Mouse (Mus musculus) thymus, postnatal 0 days (tissue): ENCODE measurements around the gene Lingo4. TPM values are rescaled to one million over a fixed set of nuclear protein-coding genes. Genes with fewer than 3 reads are reported as not detected.

Source experiments
- DNase-seq: peaks from one replicate; pipeline ENCODE4 v3.0.0-alpha.2; 2015; ENCODE audit warnings: low spot score
- polyA plus RNA-seq: library from polyadenylated mRNA; unstranded; fragments of >200 nt; fragmentation: Nextera tagmentation; extraction: Ambion mirVana; gene quantifications from 2 replicates; pipeline ENCODE4 v1.2.1, GENCODE M21; 2015

Lingo4 gene
- 8.2 and 14.0 TPM in 2 replicates for polyA plus RNA-seq

DNA sequence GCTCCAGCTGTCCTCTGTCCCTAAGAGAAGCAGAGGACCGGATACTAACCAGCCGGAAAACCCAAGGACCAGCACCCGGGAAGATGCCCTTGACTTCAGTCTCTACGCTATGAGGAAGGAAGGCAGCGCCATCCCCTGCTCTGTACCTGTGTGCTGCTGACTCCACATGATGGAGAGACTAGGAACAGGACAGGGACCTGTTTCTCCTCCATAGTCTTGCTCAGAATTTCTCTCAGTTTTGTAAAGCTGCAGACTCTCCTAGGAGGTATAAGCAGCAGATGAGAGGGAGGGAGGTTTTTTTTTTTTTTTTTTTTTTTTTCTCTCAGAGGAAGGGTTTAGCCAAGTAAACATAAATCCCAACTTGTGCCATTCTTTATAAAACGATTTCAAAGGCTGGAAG, at the start of gene Lingo4:
Gene Lingo4, plus strand, starts transcription at position 301 of the 400 bp plus-strand sequence.
- DNase-seq: no peak

- DNase-seq: peak; percentile 32
Observed at GRCm38 (mm10) chr3:94360812-94361211, 37.5 kb upstream of the Lingo4 start.

DNA sequence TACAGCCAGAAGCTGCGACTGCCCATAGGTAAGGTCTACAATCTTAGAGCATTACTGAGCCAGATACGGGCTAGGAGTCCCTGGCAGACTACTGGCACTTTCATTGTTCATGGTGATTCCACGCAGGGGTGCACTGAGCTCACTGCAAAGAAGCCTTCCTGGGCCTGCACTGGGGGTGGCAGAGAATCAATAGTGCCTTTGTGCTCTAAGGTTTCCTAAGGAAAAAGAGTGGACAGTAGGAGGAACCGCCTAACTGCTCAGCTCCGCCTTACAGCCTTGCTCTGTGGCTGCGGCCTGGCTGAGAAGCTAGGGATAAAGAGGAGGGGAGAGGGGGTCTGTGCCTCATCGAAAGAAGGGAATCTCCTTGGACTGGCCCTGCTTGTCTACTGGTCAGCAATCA, 36.2 kb upstream of the Lingo4 start, which contains the start of gene C2cd4d:
Gene C2cd4d, plus strand, starts transcription at position 301 of the 400 bp plus-strand sequence.
- no peak for DNase-seq

GRCm38 (mm10) chr3:94363291-94364153, 34.8 kb upstream of the Lingo4 start:
- peak; percentile 14 for DNase-seq

- DNase-seq: no peak
Observed at GRCm38 (mm10) chr3:94364154-94364526, 34.2 kb upstream of the Lingo4 start.

DNA sequence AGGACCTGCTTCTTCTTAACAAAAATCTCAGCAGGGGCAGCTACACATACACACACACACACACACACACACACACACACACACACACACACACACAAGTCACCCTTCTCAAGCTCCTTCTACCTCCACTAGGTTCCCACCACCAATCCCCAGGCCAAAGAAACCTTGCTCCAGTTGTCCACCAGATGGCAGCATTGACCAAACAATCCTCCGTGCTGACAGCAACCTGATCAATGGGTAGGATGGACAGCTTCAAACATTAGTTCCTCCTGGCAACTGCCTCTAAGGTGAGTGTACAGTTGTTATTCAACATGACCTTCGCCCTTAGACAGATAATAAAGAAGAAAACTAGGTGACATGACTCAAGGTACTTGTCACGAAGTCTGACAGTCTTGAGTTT, 31.6 kb upstream of the Lingo4 start:
- peak; percentile 87 for DNase-seq

DNA sequence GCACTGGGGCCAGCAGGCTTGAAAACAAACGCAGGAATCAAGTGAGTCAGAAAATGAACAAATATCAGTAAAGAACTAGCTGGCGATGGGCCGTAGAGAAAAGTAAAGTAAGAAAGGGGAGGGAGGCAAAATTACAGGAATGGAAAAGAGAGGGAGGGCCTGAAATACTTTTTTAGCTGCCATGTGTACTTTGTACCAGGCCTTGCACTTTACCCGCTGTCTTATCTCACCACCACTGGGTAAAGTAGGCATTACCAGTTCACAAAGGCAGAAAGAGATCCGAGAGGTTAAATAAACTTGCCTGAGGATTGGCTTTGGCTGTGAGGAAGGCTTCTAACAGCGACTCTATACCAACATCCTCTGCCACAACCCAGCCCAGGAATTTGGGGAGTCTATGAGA, 30.8 kb upstream of the Lingo4 start:
- no peak for DNase-seq

DNA sequence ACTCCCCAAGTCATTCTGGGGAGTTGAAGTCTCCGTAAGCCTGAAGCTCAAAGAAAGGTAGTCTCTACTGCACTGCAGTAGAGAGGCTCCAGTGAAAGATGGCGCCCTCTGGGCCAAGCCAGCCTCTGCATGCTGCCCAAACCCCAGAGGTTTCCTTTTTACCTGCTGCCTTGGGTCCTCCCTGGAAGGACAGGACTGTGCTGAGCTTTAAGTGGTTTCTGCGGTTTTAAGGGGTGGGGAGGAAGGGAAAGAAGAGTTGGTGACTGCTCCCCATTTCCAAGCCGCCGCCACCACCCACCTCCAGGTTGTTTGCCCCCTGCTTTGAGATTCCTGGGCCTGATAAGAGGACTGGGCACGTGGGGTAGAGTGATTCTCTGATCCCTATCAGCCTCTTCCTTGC, 29.7 kb upstream of the Lingo4 start:
- no peak for DNase-seq

DNA sequence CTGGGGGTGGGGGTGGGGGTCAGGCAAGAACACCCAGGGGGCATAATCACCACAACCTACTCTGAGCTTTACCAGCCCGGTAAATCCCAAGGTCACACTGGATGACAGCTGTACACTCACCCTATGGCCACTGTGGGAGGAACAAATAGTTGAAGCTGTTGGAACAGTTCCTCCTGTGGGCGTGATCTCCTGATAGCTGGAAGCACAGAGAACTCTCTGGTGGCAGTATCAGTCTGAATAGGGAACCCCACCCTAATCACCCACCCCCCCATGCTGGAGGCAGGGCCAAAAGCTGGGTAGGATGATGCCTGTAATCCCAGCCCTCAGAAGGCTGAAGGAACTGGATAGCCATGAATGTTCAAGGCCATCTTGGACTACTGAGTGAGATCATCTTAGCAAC, 28.6 kb upstream of the Lingo4 start:
- no peak for DNase-seq

DNA sequence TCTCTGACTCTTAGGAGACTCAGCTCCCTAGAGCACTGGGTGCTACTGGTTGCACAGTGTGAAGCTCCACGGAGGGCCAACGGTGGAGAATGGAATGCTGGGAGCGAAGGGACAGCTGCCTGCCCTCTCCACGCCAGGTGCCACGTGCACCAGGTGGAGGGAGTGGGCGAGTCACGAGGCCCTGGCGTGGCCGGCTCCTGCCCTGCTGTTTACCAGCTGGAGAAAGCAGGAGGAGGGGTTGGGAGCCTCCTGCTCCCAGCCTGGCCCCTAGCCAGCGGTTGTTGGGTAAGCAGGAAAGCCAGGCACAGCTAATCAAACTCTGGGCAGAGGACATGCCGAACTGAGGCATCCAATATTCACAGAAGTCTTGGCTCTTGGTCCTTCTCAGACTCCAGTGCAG, 26.7 kb upstream of the Lingo4 start:
- DNase-seq: no peak

DNA sequence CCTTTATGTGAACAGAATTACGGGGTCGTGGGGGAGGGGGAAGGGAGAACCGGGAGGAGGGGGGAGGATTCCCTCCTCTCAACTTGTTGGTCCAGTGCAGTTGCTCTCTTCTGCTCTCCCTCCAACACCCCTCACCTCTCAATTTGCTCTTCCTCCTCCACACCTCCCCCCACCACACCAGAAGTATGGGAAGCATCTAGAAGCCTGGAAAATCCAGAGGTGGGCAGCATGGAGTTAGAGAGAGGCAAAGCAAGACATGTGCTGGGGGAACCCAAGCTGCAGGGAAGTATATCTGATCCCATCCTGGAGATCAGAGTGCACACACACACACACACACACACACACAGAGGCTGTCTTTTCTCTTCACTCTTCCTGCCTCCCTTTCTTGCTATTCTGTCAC, 26.3 kb upstream of the Lingo4 start:
- no peak for DNase-seq

DNA sequence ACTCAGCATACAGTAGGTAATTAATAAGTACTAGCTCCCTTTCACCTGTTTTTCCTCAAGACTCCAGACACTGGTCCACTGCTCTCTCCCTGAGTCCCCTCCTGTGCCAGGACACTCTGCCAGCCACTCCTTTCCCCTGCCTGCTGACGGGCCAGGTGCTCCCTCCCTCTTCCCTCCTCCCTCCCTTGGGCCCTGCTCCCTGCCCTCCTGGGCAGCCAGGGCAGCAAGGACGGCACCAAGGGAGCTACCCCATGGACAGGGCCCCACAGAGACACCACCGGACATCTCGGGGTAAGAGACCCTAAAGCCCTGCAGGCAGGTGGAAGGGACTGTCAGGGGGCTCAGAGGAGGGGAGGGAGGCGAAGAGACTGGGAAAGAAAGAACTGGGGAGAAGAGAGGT, 25.7 kb upstream of the Lingo4 start, which contains the start of gene Rorc:
Gene Rorc, plus strand, starts transcription at position 154 of the 400 bp plus-strand sequence.
- DNase-seq: no peak

DNA sequence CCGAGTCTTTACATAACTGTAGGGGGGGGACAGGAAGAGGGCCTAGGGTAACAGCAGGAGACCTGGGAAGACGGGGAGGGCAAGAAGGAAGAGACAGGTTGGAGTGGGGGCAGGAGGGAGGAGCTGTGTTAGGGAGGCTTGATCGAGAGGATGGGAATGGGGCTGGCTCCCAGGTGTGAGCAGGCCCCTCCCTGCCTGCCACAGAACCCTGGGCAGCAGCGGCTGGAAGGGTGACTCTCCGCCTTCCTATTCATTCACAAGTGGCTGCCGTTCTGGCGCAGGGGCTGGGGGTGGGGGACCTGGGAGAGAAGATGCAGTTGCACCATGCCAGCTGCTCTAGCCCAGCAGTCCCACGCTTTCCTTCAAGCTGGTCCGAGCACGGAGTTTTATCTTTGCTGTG, 25.2 kb upstream of the Lingo4 start:
- peak; percentile 38 for DNase-seq

- peak; percentile 31 for DNase-seq
Observed at GRCm38 (mm10) chr3:94373597-94374011, 24.7 kb upstream of the Lingo4 start.

GRCm38 (mm10) chr3:94374636-94375035, 23.7 kb upstream of the Lingo4 start:
- no peak for DNase-seq

GRCm38 (mm10) chr3:94375146-94375545, 23.2 kb upstream of the Lingo4 start:
- no peak for DNase-seq

- peak; percentile 74 for DNase-seq
Observed at GRCm38 (mm10) chr3:94375861-94376260, 22.5 kb upstream of the Lingo4 start.

GRCm38 (mm10) chr3:94377028-94377923, 21.0 kb upstream of the Lingo4 start:
- DNase-seq: peak; percentile 97

DNA sequence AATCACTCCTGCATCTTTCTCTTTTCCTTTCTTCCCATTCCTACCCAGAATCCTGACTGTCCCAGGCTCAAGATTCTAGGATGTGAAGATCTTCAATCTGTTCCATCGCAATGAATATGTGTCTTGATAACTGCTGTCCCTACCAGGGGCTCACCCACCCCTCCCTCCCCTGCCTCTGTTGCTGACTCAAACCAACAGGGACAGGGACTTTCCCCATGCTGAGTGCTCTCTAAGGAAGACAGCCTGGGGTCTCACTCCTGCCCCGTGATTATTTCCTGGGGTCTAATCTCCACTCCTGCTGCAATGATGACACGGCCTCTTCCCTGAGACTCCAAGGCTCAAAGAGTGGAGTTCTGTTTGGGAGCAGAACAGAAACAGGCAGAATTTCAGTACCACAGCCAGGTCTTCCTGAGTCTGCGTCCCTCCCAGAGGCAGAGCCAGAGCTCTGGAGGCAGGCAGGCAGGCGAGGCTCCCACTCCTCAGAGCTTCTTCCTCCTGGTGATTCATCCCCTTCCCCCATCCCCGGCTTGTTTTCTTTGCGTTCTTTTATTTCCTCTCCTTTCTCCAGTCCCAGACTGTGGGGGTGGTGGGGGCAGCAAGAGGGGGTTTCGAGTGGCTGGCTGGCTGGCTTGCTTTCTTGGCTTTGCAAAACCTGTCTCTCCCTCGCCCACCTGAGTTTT, 18.3 kb upstream of the Lingo4 start:
- DNase-seq: peak; percentile 16

DNA sequence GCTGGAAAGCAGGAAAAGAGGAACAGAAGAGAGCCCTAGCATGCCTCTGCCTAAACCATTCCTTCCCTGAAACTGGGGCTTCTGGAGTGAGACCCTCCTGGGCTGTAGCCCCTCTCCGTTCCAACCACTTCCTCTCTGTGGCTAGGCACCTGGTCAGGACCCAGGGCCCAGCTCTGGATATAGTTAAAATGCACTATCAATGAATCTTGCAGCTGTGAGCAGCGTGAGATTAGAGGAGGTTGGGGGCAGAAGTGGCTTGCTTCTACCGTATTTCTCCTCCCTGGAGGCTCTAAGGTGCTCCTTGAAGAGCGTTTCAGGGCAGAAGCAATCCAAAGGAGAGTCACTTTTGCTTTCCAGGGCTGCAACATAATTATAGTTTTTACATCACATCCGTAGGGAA, 16.0 kb upstream of the Lingo4 start:
- DNase-seq: peak; percentile 77

- DNase-seq: no peak
Observed at GRCm38 (mm10) chr3:94383476-94383875, 14.8 kb upstream of the Lingo4 start.
